Mouse (Mus musculus) lung, postnatal 10 days (tissue): ENCODE measurements around the gene Xkrx.
"Not testable (repeated sequence)": the region's sequence is repeated elsewhere in the genome, so short reads cannot be mapped to it uniquely, and the experiment has no call there.

Experiments used
- DNase-seq: peaks from one replicate; pipeline ENCODE4 v3.0.0; 2021

Xkrx gene

DNA sequence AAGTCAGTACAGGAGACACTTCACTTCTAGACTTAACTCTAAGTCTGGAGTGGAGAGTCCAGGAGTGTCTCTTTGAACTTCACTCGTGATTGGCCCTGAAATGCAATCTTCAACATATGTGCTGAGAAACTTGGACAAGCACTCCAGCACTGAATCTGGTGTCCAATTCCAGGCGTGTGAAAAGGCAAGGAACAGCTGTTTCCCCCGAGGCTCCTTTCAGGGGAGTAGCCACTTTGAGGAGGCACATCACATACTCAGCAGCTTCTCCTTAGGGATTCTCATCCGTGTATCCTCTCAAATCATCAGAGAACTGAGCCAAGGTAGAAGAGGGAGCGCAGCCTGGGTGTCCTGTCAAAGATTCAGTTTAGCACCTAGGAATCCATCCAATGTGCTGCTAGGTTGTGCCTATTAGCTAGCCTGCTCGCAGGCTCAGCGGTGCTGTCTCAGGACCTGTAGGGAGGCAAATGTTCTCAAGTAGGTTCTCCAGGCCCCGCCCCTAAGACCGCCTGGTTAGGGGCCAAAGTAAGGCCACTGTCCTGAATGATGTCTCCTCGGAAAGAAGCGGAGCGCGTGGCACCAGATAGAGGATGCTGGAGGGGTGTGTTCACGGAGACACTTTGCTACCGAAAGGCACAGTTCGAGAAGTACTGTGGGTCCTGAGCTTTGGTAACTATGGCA, at the start of gene Xkrx:
Xkrx (minus strand) TSS at position 34 of the 678 bp plus-strand sequence.
- peak; percentile 18 for DNase-seq

DNA sequence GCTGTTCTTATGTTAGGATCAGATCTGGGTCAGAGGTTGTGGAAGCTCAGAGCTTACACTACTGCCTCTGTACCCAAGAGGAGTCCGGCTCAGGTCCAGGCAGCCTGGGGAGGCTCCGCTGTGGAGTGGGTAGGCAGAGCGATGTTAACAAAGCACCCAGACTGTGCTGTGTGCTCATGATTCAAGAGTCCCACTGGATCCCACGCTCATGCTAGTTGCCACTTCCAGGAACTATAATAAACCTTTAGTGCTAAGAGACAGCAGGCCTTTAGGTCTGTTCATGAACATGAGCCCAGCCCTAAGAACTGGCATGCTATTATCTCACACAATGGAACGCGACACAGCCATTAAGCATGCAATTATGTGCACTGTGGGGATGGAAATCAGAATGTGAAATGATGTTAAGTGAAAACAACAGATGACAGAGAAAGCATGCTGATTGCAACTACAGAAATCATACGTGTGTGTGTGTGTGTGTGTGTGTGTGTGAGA, 49.3 kb upstream of the Xkrx start:
- DNase-seq, result no peak

DNA sequence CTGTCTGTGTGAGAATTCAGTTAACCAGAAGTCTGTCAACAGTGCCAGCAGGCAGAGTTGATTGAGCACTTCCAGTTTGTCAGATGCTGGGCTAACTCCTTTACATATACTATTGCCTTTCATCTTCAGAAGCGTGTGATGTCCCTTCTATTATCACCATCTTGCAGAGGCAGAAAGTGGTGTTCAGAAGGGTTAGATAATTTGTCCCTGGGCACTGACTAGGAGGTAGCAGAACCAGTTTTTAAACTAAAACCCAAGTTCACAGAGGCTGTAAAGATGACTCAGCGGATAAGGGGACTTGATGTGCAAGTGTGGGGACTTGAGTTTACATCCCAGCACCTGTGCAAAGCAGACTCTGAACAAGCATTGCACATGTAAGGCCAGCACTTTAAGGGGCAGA, 46.6 kb upstream of the Xkrx start:
- no peak for DNase-seq

DNA sequence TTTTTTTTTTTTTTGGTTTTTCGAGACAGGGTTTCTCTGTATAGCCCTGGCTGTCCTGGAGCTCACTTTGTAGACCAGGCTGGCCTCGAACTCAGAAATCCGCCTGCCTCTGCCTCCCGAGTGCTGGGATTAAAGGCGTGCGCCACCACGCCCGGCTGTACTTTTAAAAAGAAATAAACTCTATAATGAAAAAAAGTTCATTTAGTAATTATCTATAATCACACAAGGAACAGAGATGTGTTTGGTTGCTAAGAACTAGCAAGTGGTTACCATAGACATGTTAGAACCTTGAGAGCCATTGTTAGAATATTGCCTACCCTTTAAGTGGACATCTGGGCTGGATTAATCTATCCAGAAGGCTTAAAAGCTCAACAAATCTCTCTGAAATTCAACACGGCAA, 25.3 kb upstream of the Xkrx start, which contains the start of gene Arl13a:
Arl13a (plus strand) TSS at position 301 of the 400 bp plus-strand sequence.
- not testable (repeated sequence) for DNase-seq

DNA sequence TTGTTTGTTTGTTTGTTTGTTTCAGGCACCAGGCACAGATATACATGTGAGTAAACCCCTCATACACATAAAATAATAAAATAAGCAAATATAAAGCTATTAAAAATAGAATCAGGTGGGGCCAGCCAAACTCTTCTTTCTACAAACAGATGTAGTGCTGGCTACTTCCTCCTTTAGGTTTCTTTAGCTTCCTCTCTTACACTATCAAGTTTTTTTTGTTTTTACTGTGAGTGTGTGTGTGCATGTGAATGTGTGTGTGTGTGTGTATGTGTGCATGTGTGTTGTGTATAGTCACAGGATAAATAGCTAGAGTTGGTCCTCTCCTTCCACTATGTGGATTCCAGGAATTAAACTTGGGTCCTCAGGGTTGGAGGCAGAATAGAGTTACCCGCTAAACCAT, 12.8 kb upstream of the Xkrx start:
- no peak for DNase-seq

DNA sequence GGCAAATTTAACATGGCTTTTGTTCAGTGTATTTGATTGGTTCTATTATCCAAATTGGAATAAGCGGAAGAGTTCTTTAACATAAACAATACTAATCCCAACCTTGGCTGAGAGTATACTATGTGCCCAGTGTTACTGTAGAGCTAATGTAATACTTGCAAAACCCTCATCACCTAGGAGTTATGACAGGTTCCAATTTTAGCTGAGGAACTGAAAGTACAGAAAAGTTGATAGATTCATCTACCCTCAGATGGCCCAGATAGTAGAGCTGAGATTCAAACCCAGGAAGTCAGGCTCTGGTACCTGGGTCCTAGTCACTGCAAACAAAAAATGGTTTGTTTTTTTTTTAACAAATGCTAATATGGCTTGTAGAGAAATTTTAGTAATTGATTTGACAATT, 8.7 kb upstream of the Xkrx start:
- no peak for DNase-seq

DNA sequence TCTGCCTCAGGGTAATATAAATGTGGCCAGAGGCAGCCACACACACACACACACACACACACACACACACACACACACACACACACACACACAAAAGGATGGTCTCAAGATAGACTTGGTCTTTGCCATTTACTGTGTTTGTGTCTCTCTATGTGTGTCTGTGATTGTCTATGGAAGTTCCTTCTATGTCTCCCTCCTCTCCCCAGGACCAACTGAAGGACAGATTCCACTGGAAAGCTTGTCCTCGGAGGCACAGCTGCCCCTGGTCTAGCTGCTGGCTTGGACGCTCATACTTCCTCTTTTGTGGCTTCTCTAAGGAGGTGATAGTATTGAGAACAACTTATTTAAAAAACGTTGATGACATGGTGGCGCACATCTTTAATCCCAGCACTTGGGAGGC, 1.6 kb upstream of the Xkrx start:
- no peak for DNase-seq

DNA sequence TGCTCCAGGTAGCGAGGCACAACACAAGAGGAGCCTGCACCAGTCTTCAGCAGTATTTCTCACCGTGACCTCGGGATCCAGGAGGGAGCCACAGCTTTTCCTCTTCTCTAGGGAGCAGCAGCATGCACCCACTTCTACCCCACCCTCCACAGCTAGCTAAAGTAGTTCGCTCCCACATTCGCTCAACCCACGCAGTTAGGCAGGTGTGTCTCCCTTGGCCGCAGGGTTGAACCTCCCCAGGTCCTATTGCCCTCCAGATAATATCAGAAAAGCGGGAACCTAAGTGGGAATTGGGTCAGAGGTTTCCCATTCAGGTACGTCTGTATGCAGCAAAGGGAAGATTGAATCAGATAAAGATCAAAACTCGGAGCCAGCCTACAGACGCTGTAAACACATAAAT, 950 bp upstream of the Xkrx start:
- no peak for DNase-seq

DNA sequence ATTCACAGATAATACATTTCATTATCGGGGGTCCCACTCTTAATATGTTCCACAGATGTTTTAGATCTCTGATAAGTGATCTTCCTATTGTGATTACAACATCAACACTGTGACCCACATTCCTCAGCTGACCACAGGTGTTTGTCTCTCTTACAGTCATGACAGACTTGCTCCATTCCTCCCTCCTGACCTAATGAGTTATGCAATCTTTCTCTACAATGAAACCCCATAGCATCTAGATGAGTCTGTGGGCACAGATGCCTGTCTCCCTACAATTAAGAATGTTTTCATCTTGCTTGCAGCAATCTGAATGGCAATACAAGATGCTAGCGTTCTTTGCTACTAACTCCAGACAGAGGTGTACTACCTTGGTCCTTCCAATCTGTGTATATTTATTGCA, 1.4 kb downstream of the Xkrx start:
- no peak for DNase-seq

DNA sequence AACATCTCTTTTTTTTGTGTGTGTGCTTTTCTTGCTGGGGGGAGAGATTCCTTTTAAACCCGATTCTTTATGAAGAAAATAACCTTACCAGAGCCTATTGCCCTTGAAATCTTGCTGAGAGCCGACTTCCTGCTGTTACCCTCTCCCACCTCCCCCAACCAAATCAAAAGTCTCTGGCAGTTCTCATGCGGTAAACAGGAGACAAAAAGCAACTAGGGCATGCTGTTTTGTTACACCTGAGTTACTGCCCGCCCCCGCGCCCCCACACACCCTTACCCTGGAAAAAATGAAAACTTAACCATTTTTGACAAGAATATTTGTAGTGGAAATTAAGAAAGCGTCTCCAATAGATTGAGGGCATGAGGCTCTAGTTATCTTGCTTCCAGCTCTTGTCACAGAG, 3.7 kb downstream of the Xkrx start:
- no peak for DNase-seq

DNA sequence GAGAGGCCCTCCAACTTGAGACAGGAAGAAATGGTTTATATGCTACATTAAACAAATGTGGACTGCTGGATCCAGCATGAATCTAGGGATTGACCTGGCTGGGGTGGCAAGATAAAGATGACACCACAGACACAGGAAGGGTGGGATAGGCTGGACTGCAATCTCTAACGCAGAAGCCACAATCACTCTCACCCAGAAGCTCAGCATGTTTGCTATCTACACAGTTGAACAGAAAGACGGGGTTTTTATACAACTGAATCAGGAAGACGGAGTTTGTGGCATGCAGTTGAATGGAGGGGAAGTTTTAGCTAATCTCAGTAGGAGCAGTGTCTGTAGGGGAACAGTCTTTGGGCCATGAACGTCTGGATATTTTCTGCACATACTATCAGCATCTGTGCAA, 19.9 kb downstream of the Xkrx start:
- no peak for DNase-seq

DNA sequence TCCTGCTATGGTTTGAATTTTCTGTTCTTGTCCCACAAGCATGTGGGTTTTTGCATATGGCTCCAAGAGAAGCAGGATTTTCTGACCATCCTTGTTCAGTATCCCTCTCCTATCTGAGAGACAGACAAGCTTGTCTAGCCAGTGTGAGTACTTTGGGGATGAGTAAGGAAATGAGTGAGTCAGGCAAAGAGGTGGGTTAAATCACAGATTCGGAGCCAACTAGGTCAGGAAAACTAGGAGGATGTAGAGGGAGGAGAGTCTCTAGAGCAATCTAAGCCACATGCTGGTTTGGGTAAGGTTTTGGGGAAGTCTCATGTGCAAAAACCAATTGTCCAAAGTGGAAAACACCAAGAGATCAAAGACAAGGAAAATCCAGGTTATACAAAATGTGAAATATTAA, 20.3 kb downstream of the Xkrx start:
- no peak for DNase-seq

DNA sequence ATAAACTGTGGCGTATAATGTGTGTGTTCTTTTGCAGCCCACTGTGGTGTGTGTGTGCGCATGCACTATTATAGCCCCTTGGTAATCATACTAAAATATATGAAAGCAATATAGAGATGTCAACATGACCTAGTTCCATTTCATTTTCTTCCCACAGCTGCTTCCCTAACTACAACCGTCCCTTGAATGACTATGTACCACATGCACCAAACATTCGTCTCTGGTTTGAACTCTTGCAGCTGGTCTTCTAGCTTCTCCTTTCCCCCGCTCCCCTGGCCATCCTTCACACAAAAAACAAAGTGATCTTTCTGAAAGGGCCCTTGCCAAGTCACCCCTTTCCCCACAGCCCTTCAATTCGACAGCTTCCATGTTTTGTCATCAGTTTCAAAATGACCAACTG, 21.9 kb downstream of the Xkrx start:
- DNase-seq, result no peak

DNA sequence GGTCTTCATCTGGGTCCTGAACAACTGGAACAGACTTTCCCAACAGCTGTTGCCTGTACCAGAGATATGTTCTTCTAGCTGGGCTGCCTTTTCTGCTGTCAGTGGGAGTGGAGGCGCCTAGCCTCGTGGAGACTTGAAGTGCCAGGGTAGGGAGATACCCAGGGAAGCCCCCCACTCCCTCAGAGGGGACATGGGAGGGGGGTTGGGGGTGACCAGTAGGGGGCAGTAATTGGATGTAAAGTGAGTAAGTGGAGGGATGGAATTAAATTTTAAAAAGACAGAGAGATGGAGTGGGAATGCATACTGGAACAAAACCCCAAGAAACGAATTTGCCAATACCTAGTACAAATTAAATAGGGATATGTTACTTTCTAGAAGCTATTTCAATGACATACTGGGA, 28.1 kb downstream of the Xkrx start:
- DNase-seq, result no peak

DNA sequence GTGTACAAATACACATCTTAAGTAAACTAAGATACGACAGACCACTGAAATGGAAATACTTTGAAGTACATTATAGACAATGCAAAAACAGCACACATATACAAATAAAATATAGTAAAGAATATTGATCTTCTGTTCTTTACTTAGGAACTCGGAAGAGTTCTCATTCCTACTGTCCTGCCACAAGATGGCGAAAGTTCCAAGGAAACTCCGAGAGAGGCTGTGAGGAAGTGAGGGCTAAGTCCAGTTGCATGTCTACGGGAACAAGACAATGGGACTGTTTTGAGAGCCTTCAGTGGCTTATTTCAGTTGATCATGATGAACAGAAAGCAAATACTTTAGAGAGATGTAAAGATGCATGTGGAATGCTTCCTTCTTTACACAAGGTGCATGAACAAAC, 29.6 kb downstream of the Xkrx start:
- peak; percentile 35 for DNase-seq

DNA sequence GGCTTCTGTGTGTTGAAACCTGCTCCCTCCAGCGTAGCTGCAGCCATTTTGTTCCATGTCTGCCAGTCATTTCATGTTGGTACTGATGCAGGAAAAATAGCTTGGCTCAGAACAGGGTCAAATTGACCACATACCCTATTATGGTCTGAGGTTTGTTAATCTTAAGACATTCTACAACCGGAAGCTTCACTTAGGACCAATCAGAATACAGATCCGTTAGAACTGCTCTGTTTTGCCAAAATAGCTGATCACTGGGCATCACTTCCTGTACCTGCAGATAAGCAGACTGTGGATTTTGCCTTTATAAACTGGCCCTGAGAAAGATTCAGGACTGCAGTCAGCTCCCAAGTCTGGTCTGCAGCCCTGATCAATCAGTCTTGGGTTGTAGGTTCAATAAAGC, 33.3 kb downstream of the Xkrx start:
- no peak for DNase-seq

DNA sequence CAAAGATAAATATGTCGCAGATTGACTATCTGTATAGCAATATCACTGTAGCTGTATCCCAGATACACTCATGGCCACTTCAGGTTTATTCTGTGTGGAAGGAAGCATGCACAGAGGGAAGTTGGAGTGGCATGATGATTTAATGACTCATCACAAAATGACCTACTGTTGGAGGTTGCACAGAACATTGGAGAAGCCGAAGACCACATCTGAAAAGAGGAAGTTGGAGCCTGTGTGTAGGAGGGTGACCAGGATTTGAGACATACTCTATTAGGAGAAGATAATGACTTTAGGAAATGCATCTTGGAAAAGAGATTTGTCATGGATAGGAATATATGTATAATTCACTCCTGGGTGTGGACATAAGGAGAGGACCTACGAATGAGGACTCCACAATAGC, 45.5 kb downstream of the Xkrx start:
- no peak for DNase-seq

DNA sequence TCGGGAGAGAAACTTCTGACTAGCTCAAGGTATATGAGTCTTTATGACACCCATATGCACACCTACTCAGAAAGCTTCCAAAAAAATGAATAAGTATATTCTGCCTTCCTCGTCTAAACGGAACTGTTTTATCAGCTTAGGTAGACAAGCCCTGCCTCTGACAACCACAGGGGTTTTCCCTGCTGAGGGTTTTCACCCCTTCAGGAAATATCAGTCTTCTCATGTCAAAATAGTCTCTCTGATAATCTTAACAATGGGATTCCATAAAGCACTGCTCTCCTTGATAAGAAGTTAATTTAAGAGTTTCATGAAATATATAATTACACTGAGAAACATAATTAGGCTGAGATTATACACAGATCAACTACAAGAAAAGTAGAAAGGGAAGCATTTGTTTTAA, 50.1 kb downstream of the Xkrx start:
- DNase-seq, result no peak

DNA sequence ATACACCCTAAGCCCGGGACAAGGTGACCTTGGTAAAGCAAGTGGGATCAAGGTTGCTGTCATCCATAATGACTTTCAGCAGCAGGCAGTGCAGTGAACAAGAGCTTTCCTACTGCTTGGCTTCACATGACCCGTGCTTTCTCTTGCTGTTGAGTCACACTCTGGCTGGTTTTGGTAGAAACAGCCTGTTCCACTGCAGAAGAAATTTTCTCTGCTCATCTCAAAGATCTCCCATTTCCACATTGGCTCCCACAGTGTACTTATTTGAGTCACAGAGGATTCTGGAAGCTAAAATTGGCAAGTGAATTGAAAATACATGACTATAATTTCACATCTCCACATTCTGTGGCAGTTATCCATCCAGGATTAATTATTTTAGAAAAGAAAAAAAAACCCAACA, 59.2 kb downstream of the Xkrx start:
- DNase-seq, result no peak
